Mouse (Mus musculus) lung, embryonic 14.5 days (tissue): ENCODE measurements at regions not wholly inside any gene's neighbourhood (a gene's known extent, or its start where the extent isn't known, plus 50 kb on each side); places are given as distances from the start of the nearest gene placed in this dataset.
A peak's percentile ranks its signal among the peaks of the same experiment; 100 is the strongest.
"Not testable (repeated sequence)": the region's sequence is repeated elsewhere in the genome, so short reads cannot be mapped to it uniquely, and the experiment has no call there.

ENCODE experiments used
- ATAC-seq: fragments of 200-750 bp; cut with Nextera tagmentation; 2 replicates; pipeline ENCODE4 v1.8.0; 2017; ENCODE audit warnings: mild to moderate bottlenecking, moderate TSS enrichment, moderate library complexity; ENCODE audit not compliant: insufficient read depth
- DNase-seq: peaks from one replicate; pipeline ENCODE4 v3.0.0-alpha.2; 2015
- H3K27ac ChIP-seq: fragments of 300-500 bp; sonication (generic); 2 replicates; pipeline ENCODE4 v1.5.1; 2014; ENCODE audit warnings: low read depth, mild to moderate bottlenecking, moderate library complexity
- H3K27me3 ChIP-seq: fragments of 300-500 bp; sonication (generic); 2 replicates; pipeline ENCODE4 v1.6.1; 2014; ENCODE audit warnings: low read length, control low read depth; ENCODE audit not compliant: insufficient read depth
- H3K36me3 ChIP-seq: fragments of 300-500 bp; sonication (generic); 2 replicates; pipeline ENCODE4 v1.6.1; 2014; ENCODE audit warnings: control low read depth; ENCODE audit not compliant: insufficient read depth
- H3K4me1 ChIP-seq: fragments of 300-500 bp; sonication (generic); 2 replicates; pipeline ENCODE4 v1.6.1; 2014; ENCODE audit warnings: antibody characterized with exemption, control low read depth; ENCODE audit not compliant: insufficient read depth
- H3K4me2 ChIP-seq: fragments of 300-500 bp; sonication (generic); 2 replicates; pipeline ENCODE4 v1.6.1; 2014; ENCODE audit warnings: mild to moderate bottlenecking
- H3K4me3 ChIP-seq: fragments of 300-500 bp; sonication (generic); 2 replicates; pipeline ENCODE4 v1.5.1; 2014; ENCODE audit warnings: low read depth, low read length
- H3K9ac ChIP-seq: fragments of 300-500 bp; sonication (generic); 2 replicates; pipeline ENCODE4 v1.6.1; 2014
- H3K9me3 ChIP-seq: fragments of 300-500 bp; sonication (generic); 2 replicates; pipeline ENCODE4 v1.6.1; 2016; ENCODE audit warnings: low read depth, low read length, control low read depth
- CTCF ChIP-seq: IDR thresholded peaks from 2 replicates; pipeline ENCODE4 v1.5.1; 2016; ENCODE audit warnings: antibody characterized with exemption, low read depth
- WGBS: fragments of 180-500 bp; shearing (Covaris S2); extraction: QIAGEN DNeasy Blood & Tissue Kit; methylation state at CpG from one replicate; pipeline ENCODE4 v1.1.7; 2014; 5-methylcytosine and 5-hydroxymethylcytosine counted together

GRCm38 (mm10) chr12:77031448-77031847 lies 69.4 kb upstream of the Max start:
- Histone ChIP-seq H3K9me3 (no peaks in the 10 kb centered on the region), H3K9ac (no peak overlapping the region), H3K4me1 (no peaks in the 10 kb centered on the region), H3K4me2 (no peak overlapping the region), H3K4me3 (no peak overlapping the region), H3K27ac (no peak overlapping the region), H3K36me3 (no peaks in the 10 kb centered on the region), H3K27me3 (no peaks in the 10 kb centered on the region)
- no peak for TF ChIP-seq CTCF
- no peak for ATAC-seq
- DNase-seq, result no peak
- 69% methylated on average over 1 of the region's 1 CpGs for WGBS

GRCm38 (mm10) chr12:77025431-77025879 lies 63.5 kb upstream of the Max start:
- Histone ChIP-seq H3K4me3 (no peak overlapping the region), H3K4me2 (no peak overlapping the region), H3K27ac (no peak overlapping the region), H3K9me3 (no peaks in the 10 kb centered on the region), H3K4me1 (no peaks in the 10 kb centered on the region), H3K9ac (no peak overlapping the region), H3K27me3 (no peaks in the 10 kb centered on the region), H3K36me3 (no peaks in the 10 kb centered on the region)
- 0 out of 2 replicates have a peak, but pooled peaks have one; percentile 13 for TF ChIP-seq CTCF
- no peak for DNase-seq
- peak; percentile 31; the same call in 1 of the 2 replicates for ATAC-seq
- 47% methylated on average over 7 of the region's 7 CpGs for WGBS

GRCm38 (mm10) chr12:77022538-77022937 lies 60.5 kb upstream of the Max start:
- Histone ChIP-seq H3K36me3 (no peaks in the 10 kb centered on the region), H3K4me2 (no peak overlapping the region), H3K9ac (no peak overlapping the region), H3K9me3 (no peaks in the 10 kb centered on the region), H3K4me1 (no peaks in the 10 kb centered on the region), H3K4me3 (no peak overlapping the region), H3K27ac (no peak overlapping the region), H3K27me3 (no peaks in the 10 kb centered on the region)
- no peak for DNase-seq
- ATAC-seq, result no peak
- no peak for TF ChIP-seq CTCF
- 61% methylated on average over 5 of the region's 5 CpGs for WGBS

GRCm38 (mm10) chr12:77021881-77022280 lies 59.9 kb upstream of the Max start:
- no peaks in the 10 kb centered on the region for H3K9me3 ChIP-seq
- DNase-seq, result no peak
- H3K27ac ChIP-seq, result no peak overlapping the region
- no peak overlapping the region for H3K4me3 ChIP-seq
- WGBS, result 77% methylated on average over 5 of the region's 5 CpGs
- H3K4me1 ChIP-seq, result no peaks in the 10 kb centered on the region
- H3K4me2 ChIP-seq, result no peak overlapping the region
- TF ChIP-seq CTCF, result no peak
- ATAC-seq, result no peak
- H3K36me3 ChIP-seq, result no peaks in the 10 kb centered on the region
- H3K9ac ChIP-seq, result no peak overlapping the region
- H3K27me3 ChIP-seq, result no peaks in the 10 kb centered on the region

GRCm38 (mm10) chr12:77019708-77020511 lies 57.9 kb upstream of the Max start:
- 0 out of 2 replicates have a peak, but pooled peaks have one; percentile 7 for TF ChIP-seq CTCF
- Histone ChIP-seq H3K4me3 (no peak overlapping the region), H3K36me3 (no peaks in the 10 kb centered on the region), H3K9me3 (no peaks in the 10 kb centered on the region), H3K4me2 (no peak overlapping the region), H3K27me3 (no peaks in the 10 kb centered on the region), H3K27ac (no peak overlapping the region), H3K9ac (no peak overlapping the region), H3K4me1 (no peaks in the 10 kb centered on the region)
- peak; percentile 31 for DNase-seq
- WGBS, result 50% methylated on average over 14 of the region's 14 CpGs
- peak; percentile 56; the same call in 1 of the 2 replicates for ATAC-seq

GRCm38 (mm10) chr12:77019148-77019547 lies 57.1 kb upstream of the Max start:
- ATAC-seq, result peak; percentile 31; the same call in 1 of the 2 replicates
- WGBS, result 13% methylated on average over 2 of the region's 2 CpGs
- not testable (repeated sequence) for H3K27ac ChIP-seq, H3K9ac ChIP-seq, DNase-seq, H3K36me3 ChIP-seq, H3K4me1 ChIP-seq, H3K27me3 ChIP-seq, H3K9me3 ChIP-seq, H3K4me3 ChIP-seq, H3K4me2 ChIP-seq

GRCm38 (mm10) chr12:77018373-77018772 lies 56.4 kb upstream of the Max start:
- H3K36me3 ChIP-seq, result no peaks in the 10 kb centered on the region
- H3K27ac ChIP-seq, result no peak overlapping the region
- H3K4me3 ChIP-seq, result no peak overlapping the region
- no peaks in the 10 kb centered on the region for H3K9me3 ChIP-seq
- no peak for DNase-seq
- WGBS, result 50% methylated on average over 6 of the region's 6 CpGs
- ATAC-seq, result no peak
- no peak for TF ChIP-seq CTCF
- no peaks in the 10 kb centered on the region for H3K4me1 ChIP-seq
- no peak overlapping the region for H3K4me2 ChIP-seq
- H3K27me3 ChIP-seq, result no peaks in the 10 kb centered on the region
- H3K9ac ChIP-seq, result no peak overlapping the region
